Mouse (Mus musculus): ENCODE results near the gene Kirrel3. TPM values are rescaled to one million over a fixed set of nuclear protein-coding genes. Genes with fewer than 3 reads are reported as not detected.

Gene Kirrel3
- polyA plus RNA-seq, 1 experiment from 2014 or later: 3.5 TPM

DNA sequence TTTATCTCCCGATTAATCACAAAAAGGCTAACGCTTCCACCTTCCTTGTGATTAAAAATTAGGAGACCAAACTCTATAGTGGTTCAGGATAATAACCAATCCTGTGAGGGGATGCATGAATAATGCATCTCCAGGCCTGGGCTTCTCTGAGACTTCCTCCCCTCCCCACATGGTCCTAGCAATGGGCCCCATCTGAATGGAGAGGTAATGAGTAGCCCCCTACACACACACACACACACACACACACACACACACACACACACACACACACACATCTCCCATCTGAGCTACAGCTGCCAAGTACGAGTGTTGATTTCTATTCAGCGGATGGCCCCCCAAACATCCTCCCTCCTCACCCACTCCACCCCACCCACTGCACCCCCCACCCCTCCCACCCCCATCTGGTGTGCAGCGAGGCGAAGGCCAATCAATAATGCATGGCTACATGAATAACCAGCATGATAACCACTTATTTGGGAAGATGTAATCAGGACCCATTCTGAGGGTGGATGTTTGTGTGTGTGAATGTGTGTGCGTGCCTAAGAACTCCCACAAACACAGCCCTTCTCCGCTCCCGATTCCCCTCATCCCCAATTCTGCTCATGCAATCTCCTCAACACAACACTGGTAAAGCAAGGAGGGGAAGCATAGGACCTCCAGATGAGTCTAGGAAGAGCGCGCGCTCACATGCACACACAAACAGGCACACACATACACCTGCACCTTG lies 501.9 kb downstream of the Kirrel3 start:
- H3K4me1 ChIP-seq: peaks cover 2% of the 10 kb centered on the region; the same call in 1 of the 2 replicates
- H3K36me3 ChIP-seq: no peaks in the 10 kb centered on the region
- H3K4me3 ChIP-seq (replicated peaks): no peak overlapping the region
- no peaks in the 10 kb centered on the region for H3K9me3 ChIP-seq
- H3K27ac ChIP-seq: no peak overlapping the region
- H3K9ac ChIP-seq: no peak overlapping the region
- H3K4me2 ChIP-seq: no peak overlapping the region
- ATAC-seq (ENCODE audit: insufficient read depth, low FRiP score, low read depth): no peak
- no peaks in the 10 kb centered on the region; the same call in 1 of the 2 replicates for H3K27me3 ChIP-seq (replicated peaks)
- WGBS: 85% methylated on average over 12 of the region's 12 CpGs

GRCm38 (mm10) chr9:34988683-34989082 lies 503.0 kb downstream of the Kirrel3 start:
- Histone ChIP-seq H3K9ac (no peak overlapping the region), H3K27me3 (replicated peaks) (no peaks in the 10 kb centered on the region; the same call in 1 of the 2 replicates), H3K27ac (no peak overlapping the region), H3K4me3 (replicated peaks) (no peak overlapping the region), H3K4me2 (no peak overlapping the region), H3K36me3 (no peaks in the 10 kb centered on the region), H3K9me3 (no peaks in the 10 kb centered on the region), H3K4me1 (peaks cover 12% of the 10 kb centered on the region)
- WGBS: 74% methylated on average over 3 of the region's 3 CpGs
- no peak for ATAC-seq (ENCODE audit: insufficient read depth, low FRiP score, low read depth)

- 21% methylated on average over 4 of the region's 4 CpGs for WGBS
- no peak overlapping the region for H3K27ac ChIP-seq
- no peaks in the 10 kb centered on the region for H3K27me3 ChIP-seq (replicated peaks)
- no peak overlapping the region for H3K4me3 ChIP-seq (replicated peaks)
- no peak overlapping the region for H3K4me2 ChIP-seq
- H3K4me1 ChIP-seq: peaks cover 17% of the 10 kb centered on the region
- no peaks in the 10 kb centered on the region for H3K36me3 ChIP-seq
- no peak overlapping the region for H3K9ac ChIP-seq
- ATAC-seq (ENCODE audit: insufficient read depth, low FRiP score, low read depth): no peak
- H3K9me3 ChIP-seq: no peaks in the 10 kb centered on the region
These were observed 506.5 kb downstream of the Kirrel3 start for GRCm38 (mm10) chr9:34992201-34992600.

DNA sequence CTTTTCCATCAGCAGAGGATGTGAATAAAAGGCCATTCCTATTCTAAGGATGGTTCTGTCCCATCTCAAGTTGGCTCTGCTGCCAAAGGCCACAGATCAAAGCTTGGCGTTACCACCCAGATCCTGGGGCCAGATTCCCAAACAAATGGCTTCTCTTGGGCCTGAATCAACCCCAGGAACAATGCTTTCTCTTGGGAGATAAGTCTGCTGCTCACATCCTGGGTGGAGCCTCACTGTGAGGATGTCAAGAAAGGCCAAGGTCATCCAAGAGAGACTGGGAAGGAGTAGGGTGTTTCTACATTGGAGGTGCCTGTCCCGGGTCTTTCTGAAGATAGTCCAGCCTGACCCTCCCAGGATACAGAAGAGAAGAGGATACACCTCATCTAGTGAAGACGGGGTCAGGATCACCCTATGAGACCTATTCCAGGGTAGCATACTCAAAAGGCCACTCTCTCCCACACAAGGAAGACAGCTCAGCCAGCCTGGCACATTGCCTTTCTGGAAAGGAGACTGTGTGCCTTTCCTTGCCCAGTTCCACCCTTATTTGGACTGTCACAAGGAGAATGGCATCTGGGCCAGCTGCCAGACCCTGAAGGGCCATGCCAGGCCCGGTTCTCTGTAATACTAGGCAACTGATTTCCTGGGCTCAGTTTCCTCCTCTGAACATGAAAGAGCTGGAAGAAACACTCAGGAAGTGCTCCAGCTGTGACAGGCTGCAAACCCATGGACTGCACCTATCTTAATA lies 507.9 kb downstream of the Kirrel3 start:
- Histone ChIP-seq H3K4me1 (peaks cover 17% of the 10 kb centered on the region), H3K27me3 (replicated peaks) (no peaks in the 10 kb centered on the region), H3K9me3 (no peaks in the 10 kb centered on the region), H3K4me3 (replicated peaks) (no peak overlapping the region), H3K4me2 (no peak overlapping the region), H3K27ac (0 out of 2 replicates have a peak overlapping the region, but pooled peaks have one; percentile 13), H3K36me3 (no peaks in the 10 kb centered on the region), H3K9ac (no peak overlapping the region)
- WGBS: 56% methylated on average over 4 of the region's 4 CpGs
- ATAC-seq (ENCODE audit: insufficient read depth, low FRiP score, low read depth): 0 out of 2 replicates have a peak, but pooled peaks have one; percentile 43

- no peak overlapping the region for H3K4me2 ChIP-seq
- no peak overlapping the region for H3K4me3 ChIP-seq (replicated peaks)
- H3K9me3 ChIP-seq: no peaks in the 10 kb centered on the region
- 79% methylated on average over 2 of the region's 2 CpGs for WGBS
- no peak for ATAC-seq (ENCODE audit: insufficient read depth, low FRiP score, low read depth)
- peaks cover 17% of the 10 kb centered on the region for H3K4me1 ChIP-seq
- H3K27ac ChIP-seq: no peak overlapping the region
- H3K36me3 ChIP-seq: no peaks in the 10 kb centered on the region
- H3K27me3 ChIP-seq (replicated peaks): no peaks in the 10 kb centered on the region
- no peak overlapping the region for H3K9ac ChIP-seq
These were observed 509.4 kb downstream of the Kirrel3 start for GRCm38 (mm10) chr9:34995078-34995477.

DNA sequence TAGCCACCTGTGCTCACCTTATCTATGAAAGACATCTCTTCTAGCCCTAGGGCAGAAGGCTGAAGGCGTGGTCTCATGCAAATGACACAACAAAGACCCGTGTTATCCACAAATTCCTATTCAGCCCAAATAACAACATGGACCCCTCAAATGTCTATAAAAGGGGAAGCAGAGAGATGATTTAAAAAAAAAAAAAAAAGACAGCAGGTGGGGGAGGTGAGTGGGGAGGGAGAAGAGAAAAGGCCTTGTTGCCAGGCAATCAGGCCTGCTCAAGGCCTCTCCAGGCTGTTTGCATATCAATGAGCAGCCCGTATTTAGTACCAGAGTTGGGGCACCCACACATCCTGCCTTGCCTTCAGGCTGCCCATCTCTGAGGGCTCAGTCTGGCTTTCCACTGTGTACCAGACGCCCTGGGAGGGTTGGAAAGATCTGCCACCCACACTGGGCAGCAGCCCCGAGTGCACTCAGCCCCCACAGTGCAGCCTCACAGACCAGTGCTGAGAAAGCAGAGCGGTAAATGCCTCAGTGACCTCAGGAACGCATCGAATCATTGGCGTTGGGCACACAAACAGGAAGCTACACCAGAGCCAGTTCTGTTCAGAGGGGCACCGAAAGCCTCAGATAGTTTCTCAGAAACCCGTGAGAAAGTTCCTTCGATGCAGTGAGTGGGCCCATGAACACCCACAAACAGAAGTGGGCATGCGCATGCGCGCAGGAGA lies 510.1 kb downstream of the Kirrel3 start:
- H3K4me2 ChIP-seq: no peak overlapping the region
- H3K9me3 ChIP-seq: no peaks in the 10 kb centered on the region
- no peaks in the 10 kb centered on the region for H3K27me3 ChIP-seq (replicated peaks)
- WGBS: 69% methylated on average over 15 of the region's 15 CpGs
- H3K9ac ChIP-seq: no peak overlapping the region
- no peaks in the 10 kb centered on the region for H3K36me3 ChIP-seq
- H3K4me1 ChIP-seq: peaks cover 17% of the 10 kb centered on the region
- H3K27ac ChIP-seq: no peak overlapping the region
- ATAC-seq (ENCODE audit: insufficient read depth, low FRiP score, low read depth): no peak
- H3K4me3 ChIP-seq (replicated peaks): no peak overlapping the region

GRCm38 (mm10) chr9:34997880-34998865 lies 512.5 kb downstream of the Kirrel3 start:
- Histone ChIP-seq H3K36me3 (no peaks in the 10 kb centered on the region), H3K9ac (no peak overlapping the region), H3K27me3 (replicated peaks) (no peaks in the 10 kb centered on the region), H3K9me3 (no peaks in the 10 kb centered on the region), H3K4me2 (no peak overlapping the region), H3K4me3 (replicated peaks) (no peak overlapping the region), H3K27ac (no peak overlapping the region), H3K4me1 (peaks cover 10% of the 10 kb centered on the region; the same call in 1 of the 2 replicates)
- 39% methylated on average over 9 of the region's 9 CpGs for WGBS
- no peak for ATAC-seq (ENCODE audit: insufficient read depth, low FRiP score, low read depth)

DNA sequence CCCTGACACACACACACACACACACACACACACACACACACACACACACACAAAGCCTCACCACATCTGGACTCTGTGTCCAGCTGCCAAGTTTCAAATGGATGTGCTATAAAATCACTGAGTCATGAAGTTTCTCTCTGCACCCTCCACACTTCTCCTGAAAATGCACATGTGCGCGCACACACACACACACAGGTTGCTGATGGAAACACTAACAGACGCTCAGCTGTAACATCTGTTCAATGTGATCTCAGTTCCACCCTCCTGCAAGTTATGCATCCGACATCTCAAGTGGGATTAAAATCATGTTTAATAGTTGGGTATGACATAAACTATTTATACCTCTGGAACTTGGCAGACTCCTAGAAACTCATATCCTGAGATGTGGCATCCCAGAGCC lies 518.4 kb downstream of the Kirrel3 start:
- no peak for ATAC-seq (ENCODE audit: insufficient read depth, low FRiP score, low read depth)
- Histone ChIP-seq H3K36me3 (no peaks in the 10 kb centered on the region), H3K9me3 (no peaks in the 10 kb centered on the region), H3K4me3 (replicated peaks) (no peak overlapping the region), H3K27ac (no peak overlapping the region), H3K4me2 (no peak overlapping the region), H3K4me1 (no peaks in the 10 kb centered on the region), H3K9ac (no peak overlapping the region), H3K27me3 (replicated peaks) (no peaks in the 10 kb centered on the region)
- 43% methylated on average over 4 of the region's 4 CpGs for WGBS

GRCm38 (mm10) chr9:35007697-35008341 lies 522.1 kb downstream of the Kirrel3 start:
- Histone ChIP-seq H3K4me3 (replicated peaks) (no peak overlapping the region), H3K27me3 (replicated peaks) (no peaks in the 10 kb centered on the region), H3K4me1 (no peaks in the 10 kb centered on the region), H3K9me3 (no peaks in the 10 kb centered on the region), H3K36me3 (no peaks in the 10 kb centered on the region), H3K9ac (no peak overlapping the region), H3K4me2 (no peak overlapping the region), H3K27ac (no peak overlapping the region)
- no peak; the same call in 1 of the 2 replicates for ATAC-seq (ENCODE audit: insufficient read depth, low FRiP score, low read depth)
- 75% methylated on average over 14 of the region's 14 CpGs for WGBS

DNA sequence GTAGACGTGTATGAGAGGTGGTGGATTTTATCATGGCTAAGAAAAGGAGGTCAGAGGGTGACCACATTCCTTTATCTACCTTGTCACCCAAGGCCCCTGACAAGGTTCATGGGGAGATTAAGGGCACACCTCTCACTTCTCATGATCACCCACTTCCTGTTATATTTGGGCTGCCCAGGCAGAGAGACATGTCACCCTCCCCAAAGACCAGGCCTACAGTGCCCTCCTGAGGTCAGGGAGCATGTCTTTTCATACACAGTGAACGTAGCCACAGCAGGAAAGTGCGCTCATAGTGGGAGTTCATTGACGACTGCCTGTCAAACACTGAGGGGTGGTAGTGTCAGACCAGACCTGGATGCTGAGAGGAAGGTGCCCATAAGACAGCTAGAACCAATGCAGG lies 531.1 kb downstream of the Kirrel3 start:
- H3K4me2 ChIP-seq: no peak overlapping the region
- no peaks in the 10 kb centered on the region for H3K36me3 ChIP-seq
- H3K9ac ChIP-seq: no peak overlapping the region
- WGBS: 51% methylated on average over 4 of the region's 4 CpGs
- H3K4me1 ChIP-seq: peaks cover 10% of the 10 kb centered on the region
- ATAC-seq (ENCODE audit: insufficient read depth, low FRiP score, low read depth): no peak
- H3K9me3 ChIP-seq: no peaks in the 10 kb centered on the region
- H3K27me3 ChIP-seq (replicated peaks): 0 out of 2 replicates have a peak, but pooled peaks cover 5% of the 10 kb centered on the region
- no peak overlapping the region for H3K4me3 ChIP-seq (replicated peaks)
- no peak overlapping the region for H3K27ac ChIP-seq

All from stomach, embryonic 15.5 days (tissue).